Mouse (Mus musculus): ENCODE measurements around the gene Ccdc115. TPM values are rescaled to one million over a fixed set of nuclear protein-coding genes. Genes with fewer than 3 reads are reported as not detected.

Gene Ccdc115
- polyA plus RNA-seq (2011; ENCODE audit: insufficient read depth, insufficient read length, low read depth, missing spikeins), result 15.5 and 15.6 TPM in 2 replicates

DNA sequence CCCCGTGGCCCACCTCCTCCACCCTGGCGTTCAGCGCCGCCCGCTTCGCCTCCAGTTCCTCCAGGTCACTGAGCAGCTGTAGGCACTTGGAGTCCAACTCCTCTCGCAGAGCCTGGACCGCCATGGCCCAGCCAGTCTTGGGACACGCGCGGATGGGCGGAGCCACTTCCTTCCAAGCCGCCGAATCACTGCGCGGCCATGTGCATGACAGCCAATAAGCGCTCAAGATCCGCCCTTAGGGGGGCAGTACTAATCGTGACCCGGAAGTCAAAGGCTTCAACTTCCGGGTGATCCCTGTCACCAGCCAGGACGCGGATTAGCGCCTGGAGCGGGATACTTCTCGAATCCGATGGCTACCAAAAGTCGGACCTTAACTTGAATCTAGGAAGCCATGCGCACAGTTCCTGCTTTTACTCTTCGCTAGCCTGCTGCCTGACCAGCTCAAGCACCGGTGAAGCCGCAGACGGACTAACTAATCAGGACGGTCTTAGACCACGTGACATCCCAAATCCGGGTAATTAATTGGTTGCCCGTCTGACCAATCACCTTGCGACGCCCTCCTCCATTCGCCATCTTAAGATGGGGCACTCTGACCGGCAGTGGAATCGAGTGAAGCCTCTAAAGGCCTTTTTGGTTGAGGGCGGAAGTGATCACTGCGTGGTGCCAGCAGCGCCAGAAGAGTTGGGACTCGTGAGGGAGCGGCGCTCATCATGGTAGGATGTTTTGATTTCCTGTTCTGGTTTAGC lies at the start of gene Ccdc115, which contains the start of gene Imp4:
Gene Ccdc115 (minus strand): TSS at position 458 of the 746 bp plus-strand sequence.
Gene Imp4 (plus strand): TSS at position 637 of the 746 bp plus-strand sequence.
- H3K4me1 ChIP-seq (ENCODE audit: control insufficient read depth, insufficient read depth, low read length), result no peaks in the 10 kb centered on the region
- peak within 1 kb of the TSS; percentile 54 for H3K9ac ChIP-seq (ENCODE audit: low read depth, poor library complexity, severe bottlenecking)
- TF ChIP-seq EP300 (IDR thresholded peaks at IDR 0.05; ENCODE audit: insufficient read depth, low read depth, low read length) (no peak), POLR2A (IDR thresholded peaks at IDR 0.05; ENCODE audit: insufficient read depth, low read length) (peak; percentile 64)
- H3K36me3 ChIP-seq (ENCODE audit: control insufficient read depth, insufficient read depth, low read length, poor library complexity, severe bottlenecking), result peaks cover 23% of the 10 kb centered on the region
- no peaks in the 10 kb centered on the region for H3K27me3 ChIP-seq (ENCODE audit: control insufficient read depth, insufficient read depth, low read length, poor library complexity, severe bottlenecking)
- H3K27ac ChIP-seq (ENCODE audit: insufficient read depth, low read length), result no peak within 1 kb of the TSS
- H3K4me3 ChIP-seq (ENCODE audit: low read depth, low read length), result peak within 1 kb of the TSS; percentile 93
- H3K9me3 ChIP-seq (replicated peaks; ENCODE audit: control insufficient read depth, insufficient read depth, low read length, poor library complexity, severe bottlenecking), result no peaks in the 10 kb centered on the region

DNA sequence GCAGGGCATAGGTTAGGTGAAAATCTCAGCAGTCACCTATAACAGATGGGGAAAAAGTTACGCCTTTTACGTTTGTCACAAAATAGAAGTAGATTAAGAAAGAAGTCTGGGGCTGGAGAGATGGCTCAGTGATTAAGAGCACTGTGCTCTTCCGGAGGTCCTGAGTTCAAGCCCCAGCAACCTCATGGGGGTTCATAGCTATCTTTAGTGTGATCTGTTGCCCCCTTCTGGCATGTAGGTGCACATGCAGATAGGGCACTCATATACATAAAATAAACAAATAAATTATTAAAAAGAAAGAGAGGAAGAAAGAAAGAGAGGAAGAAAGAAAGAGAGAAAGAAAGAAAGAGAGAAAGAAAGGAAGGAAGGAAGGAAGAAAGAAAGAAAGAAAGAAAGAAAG lies 47.9 kb upstream of the Ccdc115 start:
- no peaks in the 10 kb centered on the region for H3K4me1 ChIP-seq (ENCODE audit: control insufficient read depth, insufficient read depth, low read length)
- peaks cover under 1% of the 10 kb centered on the region; the same call in 1 of the 2 replicates for H3K27me3 ChIP-seq (ENCODE audit: control insufficient read depth, insufficient read depth, low read length, poor library complexity, severe bottlenecking)
- 0 out of 2 replicates have a peak, but pooled peaks cover 4% of the 10 kb centered on the region for H3K9me3 ChIP-seq (replicated peaks; ENCODE audit: control insufficient read depth, insufficient read depth, low read length, poor library complexity, severe bottlenecking)
- TF ChIP-seq CTCF (IDR thresholded peaks at IDR 0.05; ENCODE audit: low read depth, low read length) (no peak), POLR2A (IDR thresholded peaks at IDR 0.05; ENCODE audit: insufficient read depth, low read length) (no peak), EP300 (IDR thresholded peaks at IDR 0.05; ENCODE audit: insufficient read depth, low read depth, low read length) (no peak)
- H3K9ac ChIP-seq (ENCODE audit: low read depth, poor library complexity, severe bottlenecking), result no peak overlapping the region
- H3K36me3 ChIP-seq (ENCODE audit: control insufficient read depth, insufficient read depth, low read length, poor library complexity, severe bottlenecking), result no peaks in the 10 kb centered on the region
- no peak overlapping the region for H3K4me3 ChIP-seq (ENCODE audit: low read depth, low read length)
- no peak overlapping the region for H3K27ac ChIP-seq (ENCODE audit: insufficient read depth, low read length)

DNA sequence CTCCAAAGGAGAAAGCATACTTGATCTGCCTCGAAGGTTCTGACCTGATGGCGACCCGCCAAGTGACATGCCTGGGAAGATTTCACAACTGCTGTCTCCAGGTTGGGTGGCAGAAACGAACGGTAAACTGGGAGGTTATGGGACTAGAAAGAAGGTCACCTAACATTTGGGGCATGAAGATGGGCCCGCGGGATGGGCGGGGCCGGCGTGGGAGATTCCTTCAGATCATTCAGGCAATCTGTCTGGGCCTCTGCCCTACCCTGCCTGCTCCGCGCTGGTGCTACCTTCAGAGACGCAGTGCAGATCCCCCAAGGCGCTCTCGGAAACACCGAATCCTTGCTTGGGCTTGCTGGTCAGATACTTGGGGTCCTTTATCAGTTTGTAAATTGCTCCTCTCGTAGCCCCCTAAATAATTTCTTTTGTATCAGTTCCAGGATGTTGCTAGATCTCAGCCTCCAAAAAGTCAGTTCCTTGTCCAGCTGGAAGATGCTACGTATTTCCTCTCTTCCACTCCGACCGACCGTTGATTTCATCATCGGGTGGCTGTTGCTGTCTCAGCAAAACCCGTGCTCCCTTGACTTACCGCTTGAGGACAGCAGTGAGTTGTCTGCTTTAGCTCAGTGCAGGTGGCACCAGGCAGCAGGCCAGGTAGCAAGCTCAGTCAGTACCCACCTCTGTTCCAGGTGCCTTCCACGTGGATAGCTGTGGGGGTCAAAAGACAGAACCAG lies 46.2 kb upstream of the Ccdc115 start:
- Histone ChIP-seq H3K36me3 (ENCODE audit: control insufficient read depth, insufficient read depth, low read length, poor library complexity, severe bottlenecking) (no peaks in the 10 kb centered on the region), H3K27ac (ENCODE audit: insufficient read depth, low read length) (no peak overlapping the region), H3K9me3 (replicated peaks; ENCODE audit: control insufficient read depth, insufficient read depth, low read length, poor library complexity, severe bottlenecking) (no peaks in the 10 kb centered on the region), H3K4me3 (ENCODE audit: low read depth, low read length) (peak overlapping the region; percentile 8), H3K4me1 (ENCODE audit: control insufficient read depth, insufficient read depth, low read length) (no peaks in the 10 kb centered on the region), H3K27me3 (ENCODE audit: control insufficient read depth, insufficient read depth, low read length, poor library complexity, severe bottlenecking) (no peaks in the 10 kb centered on the region; the same call in 1 of the 2 replicates), H3K9ac (ENCODE audit: low read depth, poor library complexity, severe bottlenecking) (peak overlapping the region; percentile 6; the same call in 1 of the 2 replicates)
- TF ChIP-seq EP300 (IDR thresholded peaks at IDR 0.05; ENCODE audit: insufficient read depth, low read depth, low read length), result no peak
- TF ChIP-seq CTCF (IDR thresholded peaks at IDR 0.05; ENCODE audit: low read depth, low read length), result peak; percentile 91

DNA sequence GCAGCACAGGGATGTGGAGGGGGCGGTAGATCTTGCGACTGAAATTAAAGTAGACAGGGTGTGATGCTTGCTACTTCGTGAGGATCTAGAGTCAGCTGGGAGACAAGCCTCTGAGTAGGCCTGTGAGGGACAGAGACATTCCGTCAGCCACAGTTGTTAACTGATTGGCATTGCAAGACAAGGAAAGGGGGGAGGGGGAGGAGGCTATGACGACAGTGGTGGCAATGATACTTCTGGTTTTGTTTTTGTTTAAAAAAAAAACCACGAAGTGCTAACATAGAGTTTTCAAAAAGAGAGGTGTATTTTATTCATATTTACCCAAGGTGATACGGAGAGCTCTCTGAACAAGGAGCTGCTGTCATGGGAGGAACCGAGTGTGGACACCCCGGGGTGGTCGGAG lies 45.0 kb upstream of the Ccdc115 start:
- no peaks in the 10 kb centered on the region for H3K9me3 ChIP-seq (replicated peaks; ENCODE audit: control insufficient read depth, insufficient read depth, low read length, poor library complexity, severe bottlenecking)
- no peak overlapping the region for H3K9ac ChIP-seq (ENCODE audit: low read depth, poor library complexity, severe bottlenecking)
- no peaks in the 10 kb centered on the region for H3K4me1 ChIP-seq (ENCODE audit: control insufficient read depth, insufficient read depth, low read length)
- no peak overlapping the region for H3K4me3 ChIP-seq (ENCODE audit: low read depth, low read length)
- H3K27ac ChIP-seq (ENCODE audit: insufficient read depth, low read length), result no peak overlapping the region
- no peaks in the 10 kb centered on the region; the same call in 1 of the 2 replicates for H3K27me3 ChIP-seq (ENCODE audit: control insufficient read depth, insufficient read depth, low read length, poor library complexity, severe bottlenecking)
- TF ChIP-seq CTCF (IDR thresholded peaks at IDR 0.05; ENCODE audit: low read depth, low read length) (no peak), EP300 (IDR thresholded peaks at IDR 0.05; ENCODE audit: insufficient read depth, low read depth, low read length) (no peak), POLR2A (IDR thresholded peaks at IDR 0.05; ENCODE audit: insufficient read depth, low read length) (no peak)
- H3K36me3 ChIP-seq (ENCODE audit: control insufficient read depth, insufficient read depth, low read length, poor library complexity, severe bottlenecking), result no peaks in the 10 kb centered on the region

DNA sequence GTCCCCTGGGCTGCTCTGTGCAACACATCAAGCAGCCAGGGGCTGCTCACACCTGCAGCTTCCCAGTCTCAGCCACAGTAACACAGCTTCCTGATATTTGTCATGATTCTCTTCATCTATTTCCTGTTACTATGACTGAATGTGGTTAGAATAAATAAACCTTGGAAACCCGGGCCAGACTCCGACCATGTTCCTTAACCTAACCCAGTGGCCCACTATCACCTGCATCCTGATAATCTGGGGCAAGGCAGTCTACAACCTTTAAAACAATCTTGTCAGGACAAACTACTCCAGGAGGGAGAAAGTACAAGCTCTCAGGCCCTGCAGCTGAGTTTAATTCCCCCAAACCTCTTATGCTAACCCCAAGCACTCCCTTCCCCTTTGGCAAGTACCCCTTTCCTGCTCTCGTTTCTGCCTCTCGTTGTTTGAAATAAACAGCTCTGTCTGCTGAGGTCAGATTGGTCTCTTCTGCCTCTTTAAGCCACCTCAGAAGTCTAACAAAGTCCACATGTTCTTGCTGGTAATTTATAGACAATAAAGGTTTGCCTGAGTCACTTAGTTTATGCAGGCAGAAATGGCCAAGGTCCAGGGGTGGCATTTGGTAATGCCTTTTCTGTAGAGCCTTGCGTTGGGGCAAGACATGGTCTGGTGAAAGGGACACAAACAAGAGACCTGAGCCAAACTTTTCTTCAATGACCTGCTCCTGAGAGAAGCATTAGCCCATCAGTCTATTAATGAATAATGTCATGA lies 42.6 kb upstream of the Ccdc115 start:
- TF ChIP-seq EP300 (IDR thresholded peaks at IDR 0.05; ENCODE audit: insufficient read depth, low read depth, low read length) (no peak), CTCF (IDR thresholded peaks at IDR 0.05; ENCODE audit: low read depth, low read length) (no peak)
- H3K4me1 ChIP-seq (ENCODE audit: control insufficient read depth, insufficient read depth, low read length), result no peaks in the 10 kb centered on the region
- no peaks in the 10 kb centered on the region for H3K9me3 ChIP-seq (replicated peaks; ENCODE audit: control insufficient read depth, insufficient read depth, low read length, poor library complexity, severe bottlenecking)
- H3K4me3 ChIP-seq (ENCODE audit: low read depth, low read length), result no peak overlapping the region
- no peak overlapping the region for H3K9ac ChIP-seq (ENCODE audit: low read depth, poor library complexity, severe bottlenecking)
- no peak overlapping the region for H3K27ac ChIP-seq (ENCODE audit: insufficient read depth, low read length)
- peaks cover 1% of the 10 kb centered on the region; the same call in 1 of the 2 replicates for H3K27me3 ChIP-seq (ENCODE audit: control insufficient read depth, insufficient read depth, low read length, poor library complexity, severe bottlenecking)
- no peaks in the 10 kb centered on the region for H3K36me3 ChIP-seq (ENCODE audit: control insufficient read depth, insufficient read depth, low read length, poor library complexity, severe bottlenecking)

Data from ES-Bruce4 (cell line).